Mouse (Mus musculus): ENCODE data around the gene Ablim2. TPM values are rescaled to one million over a fixed set of nuclear protein-coding genes. Genes with fewer than 3 reads are reported as not detected.

Gene Ablim2
- polyA plus RNA-seq, 1 experiment from 2014 or later = not detected

DNA sequence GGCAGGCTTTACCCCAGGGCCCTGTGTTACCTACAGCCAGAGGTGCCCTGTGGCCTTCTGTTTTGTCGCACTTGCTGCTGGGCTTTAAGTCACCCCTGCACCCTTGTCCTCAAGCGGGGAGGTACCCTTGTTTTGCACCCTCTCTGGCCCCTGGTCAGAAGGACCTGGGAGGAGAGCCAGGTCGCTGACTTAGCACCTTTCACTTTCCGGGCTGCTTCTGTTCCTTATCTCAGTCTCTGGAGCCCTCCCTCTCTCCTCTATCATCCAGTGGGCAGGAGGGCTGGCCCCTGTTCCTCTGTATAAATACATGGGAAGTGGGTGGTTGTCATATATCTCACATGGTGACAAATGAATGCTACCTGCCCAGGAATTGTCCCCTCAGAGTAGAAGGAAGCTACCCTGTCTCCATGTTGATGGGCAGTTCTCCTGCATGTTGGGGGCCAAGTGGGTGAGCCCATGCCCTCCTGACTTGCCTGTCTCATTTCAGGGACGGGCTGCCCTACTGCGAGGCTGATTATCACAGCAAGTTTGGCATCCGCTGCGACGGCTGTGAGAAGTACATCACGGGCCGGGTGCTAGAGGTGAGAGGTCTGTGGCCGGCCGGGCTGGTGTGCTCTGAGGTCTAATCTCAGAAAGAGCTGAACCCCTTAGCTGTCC lies 54.1 kb downstream of the Ablim2 start:
- DNase-seq (ENCODE audit: extremely low spot score, low spot score) = no peak
- Histone ChIP-seq H3K4me3 (no peak overlapping the region), H3K27me3 (ENCODE audit: poor library complexity, severe bottlenecking) (no peaks in the 10 kb centered on the region; the same call in 1 of the 2 replicates), H3K9me3 (no peaks in the 10 kb centered on the region), H3K4me1 (peaks cover 28% of the 10 kb centered on the region), H3K36me3 (replicated peaks) (no peaks in the 10 kb centered on the region), H3K27ac (no peak overlapping the region)
- 87% methylated on average over 13 of the region's 13 CpGs for WGBS

DNA sequence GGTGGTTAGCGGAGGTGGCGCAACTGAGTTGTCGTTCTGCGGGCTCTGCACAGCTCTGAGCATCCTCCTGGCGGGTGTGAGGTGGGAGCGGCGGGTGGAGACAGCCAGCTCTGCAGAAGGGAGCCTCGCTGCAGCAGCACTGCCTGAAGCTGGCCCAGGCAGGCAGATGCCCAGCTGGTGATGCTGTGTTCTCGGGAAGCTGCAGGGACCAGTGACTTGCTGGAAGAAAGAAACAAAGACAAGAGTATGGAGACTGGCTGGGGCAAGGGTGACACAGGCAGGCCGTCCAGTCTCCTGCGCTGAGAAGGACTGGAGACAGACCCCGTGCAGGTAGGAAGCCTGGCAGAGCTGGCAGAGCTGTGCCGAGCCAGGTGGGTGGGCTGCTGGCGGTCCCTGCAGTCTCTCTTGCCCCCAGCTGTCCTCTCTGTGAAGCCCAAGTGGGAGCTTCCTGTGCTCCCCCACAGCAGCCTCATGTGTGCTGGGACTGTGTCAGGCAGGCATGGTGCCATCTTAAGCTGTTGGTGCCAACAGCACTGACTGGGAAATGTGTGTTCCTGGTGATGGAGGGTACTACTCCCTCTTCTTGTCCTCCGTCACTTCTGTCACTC lies 56.8 kb downstream of the Ablim2 start:
- 71% methylated on average over 15 of the region's 15 CpGs for WGBS
- Histone ChIP-seq H3K27me3 (ENCODE audit: poor library complexity, severe bottlenecking) (no peaks in the 10 kb centered on the region; the same call in 1 of the 2 replicates), H3K36me3 (replicated peaks) (no peaks in the 10 kb centered on the region), H3K4me1 (peaks cover 28% of the 10 kb centered on the region), H3K9me3 (no peaks in the 10 kb centered on the region), H3K27ac (peak overlapping the region; percentile 7; the same call in 1 of the 2 replicates), H3K4me3 (no peak overlapping the region)
- no peak for DNase-seq (ENCODE audit: extremely low spot score, low spot score)

DNA sequence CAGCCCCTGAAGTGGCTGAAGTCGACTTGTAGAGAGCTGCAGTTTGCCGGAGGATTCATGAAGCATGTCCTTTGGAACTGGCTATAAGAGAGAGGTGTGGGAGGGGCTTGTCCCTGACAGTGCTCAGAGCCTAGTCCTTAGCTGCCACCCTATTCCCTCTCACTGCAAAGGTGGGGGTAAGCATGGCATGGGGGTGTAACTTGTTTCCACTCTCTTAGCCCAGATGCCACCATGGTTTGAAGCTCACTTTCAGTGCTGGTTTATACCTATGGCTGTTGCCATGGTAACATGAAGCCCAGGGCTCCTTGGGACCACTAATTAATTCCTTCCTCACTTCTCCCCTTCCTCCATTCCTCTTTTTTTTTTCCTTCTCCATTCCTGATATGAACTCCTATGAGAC lies 57.4 kb downstream of the Ablim2 start:
- Histone ChIP-seq H3K27me3 (ENCODE audit: poor library complexity, severe bottlenecking) (no peaks in the 10 kb centered on the region; the same call in 1 of the 2 replicates), H3K9me3 (no peaks in the 10 kb centered on the region), H3K27ac (no peak overlapping the region), H3K36me3 (replicated peaks) (no peaks in the 10 kb centered on the region), H3K4me3 (no peak overlapping the region), H3K4me1 (peaks cover 28% of the 10 kb centered on the region)
- no peak for DNase-seq (ENCODE audit: extremely low spot score, low spot score)
- WGBS = 56% methylated on average over 2 of the region's 2 CpGs

DNA sequence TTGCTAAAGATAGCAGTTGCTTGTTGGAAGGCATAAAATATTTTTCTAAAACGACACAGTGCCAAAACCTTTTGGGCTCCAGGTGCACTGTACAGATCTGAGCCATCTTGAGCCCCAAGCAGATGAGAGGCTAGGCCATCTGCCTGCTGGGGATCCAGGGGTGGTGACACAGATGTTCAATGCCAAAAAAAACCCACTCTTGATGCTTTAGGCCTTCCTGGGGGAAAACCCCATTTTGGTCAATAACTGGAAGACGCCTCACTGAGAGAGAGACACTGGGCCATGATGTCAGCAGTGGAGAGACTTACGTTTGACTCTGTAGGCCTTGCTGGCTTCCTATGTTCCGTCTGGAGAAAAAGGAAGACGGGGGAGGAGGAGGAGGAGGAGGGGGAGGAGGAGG lies 59.6 kb downstream of the Ablim2 start:
- H3K27ac ChIP-seq = no peak overlapping the region
- WGBS = 88% methylated on average over 4 of the region's 5 CpGs
- no peaks in the 10 kb centered on the region for H3K36me3 ChIP-seq (replicated peaks)

DNA sequence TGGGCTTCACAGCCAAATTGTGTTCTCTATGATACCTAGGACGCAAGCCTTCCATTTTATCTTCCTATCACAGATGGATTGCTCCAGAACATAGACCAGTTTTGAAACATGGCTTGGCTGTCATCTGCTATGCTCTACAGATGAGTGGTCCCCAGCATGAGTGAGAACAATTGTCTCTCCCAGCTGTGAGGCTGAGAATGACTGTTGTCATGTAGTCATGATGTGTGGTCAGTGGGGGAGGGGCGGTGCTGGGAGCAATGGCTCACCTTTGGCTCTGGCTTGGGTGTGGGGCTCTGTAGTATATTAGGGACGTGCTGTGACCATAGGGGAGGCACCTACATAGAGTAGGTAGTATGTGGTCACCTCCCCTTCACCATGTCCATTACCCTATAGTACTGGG lies 60.2 kb downstream of the Ablim2 start:
- Histone ChIP-seq H3K27me3 (ENCODE audit: poor library complexity, severe bottlenecking) (no peaks in the 10 kb centered on the region), H3K4me3 (no peak overlapping the region), H3K36me3 (replicated peaks) (no peaks in the 10 kb centered on the region), H3K9me3 (no peaks in the 10 kb centered on the region), H3K27ac (no peak overlapping the region), H3K4me1 (peaks cover 31% of the 10 kb centered on the region)
- 92% methylated on average over 3 of the region's 3 CpGs for WGBS
- DNase-seq (ENCODE audit: extremely low spot score, low spot score) = no peak

More for the DNA sequence above, 59.6 kb downstream of the Ablim2 start:
- H3K4me1 ChIP-seq = peaks cover 28% of the 10 kb centered on the region
- no peaks in the 10 kb centered on the region for H3K27me3 ChIP-seq (ENCODE audit: poor library complexity, severe bottlenecking)
- no peaks in the 10 kb centered on the region for H3K9me3 ChIP-seq
- no peak overlapping the region for H3K4me3 ChIP-seq
- DNase-seq (ENCODE audit: extremely low spot score, low spot score) = no peak

DNA sequence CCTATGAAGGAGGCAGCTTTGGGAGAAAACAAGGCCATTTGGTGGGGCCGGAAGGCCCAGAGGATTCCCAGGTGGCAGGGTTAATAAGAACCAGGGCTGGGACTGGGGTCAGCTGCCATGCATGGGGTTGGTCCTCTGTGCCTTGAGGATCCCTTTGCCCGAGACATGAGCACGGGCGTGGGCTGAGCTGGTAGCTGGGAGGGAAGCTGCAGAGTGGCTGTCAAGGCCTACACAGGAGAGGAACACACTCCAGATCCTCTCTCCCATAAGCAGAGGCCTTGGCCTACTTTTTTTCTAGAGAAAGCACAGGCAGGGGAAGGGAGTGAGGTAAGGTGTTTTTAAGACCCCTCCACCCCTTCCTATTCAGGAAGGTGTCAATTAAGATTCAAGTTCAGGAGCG lies 65.0 kb downstream of the Ablim2 start:
- 80% methylated on average over 5 of the region's 5 CpGs for WGBS
- H3K27me3 ChIP-seq (ENCODE audit: poor library complexity, severe bottlenecking) = no peaks in the 10 kb centered on the region; the same call in 1 of the 2 replicates
- no peak for DNase-seq (ENCODE audit: extremely low spot score, low spot score)
- no peaks in the 10 kb centered on the region for H3K36me3 ChIP-seq (replicated peaks)
- H3K9me3 ChIP-seq = no peaks in the 10 kb centered on the region
- H3K4me1 ChIP-seq = peaks cover 20% of the 10 kb centered on the region
- no peak overlapping the region for H3K27ac ChIP-seq
- H3K4me3 ChIP-seq = no peak overlapping the region

DNA sequence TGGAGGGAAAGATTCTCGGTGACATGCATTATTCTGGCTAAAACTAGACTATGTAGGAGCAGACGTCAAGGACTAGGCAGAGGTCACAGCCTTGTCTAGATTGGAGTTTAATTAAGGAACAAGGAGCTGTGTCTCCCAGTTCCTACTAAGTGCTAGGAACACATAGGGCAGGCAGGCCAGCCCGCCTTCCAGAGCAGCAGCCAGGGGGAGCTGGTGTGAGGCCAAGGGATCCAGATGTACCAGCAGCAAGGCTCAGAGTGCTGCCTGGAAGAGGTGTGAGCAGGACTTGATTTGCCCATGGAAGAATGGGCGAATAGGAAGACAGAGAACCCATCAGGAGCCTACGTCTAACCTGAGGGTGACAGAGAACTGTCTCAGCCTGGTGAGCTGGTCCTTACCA lies 68.8 kb downstream of the Ablim2 start:
- WGBS = 75% methylated on average over 5 of the region's 5 CpGs
- H3K4me3 ChIP-seq = no peak overlapping the region
- no peak overlapping the region for H3K27ac ChIP-seq
- H3K27me3 ChIP-seq (ENCODE audit: poor library complexity, severe bottlenecking) = no peaks in the 10 kb centered on the region; the same call in 1 of the 2 replicates
- H3K4me1 ChIP-seq = peaks cover 20% of the 10 kb centered on the region
- no peaks in the 10 kb centered on the region for H3K36me3 ChIP-seq (replicated peaks)
- H3K9me3 ChIP-seq = no peaks in the 10 kb centered on the region
- DNase-seq (ENCODE audit: extremely low spot score, low spot score) = no peak

DNA sequence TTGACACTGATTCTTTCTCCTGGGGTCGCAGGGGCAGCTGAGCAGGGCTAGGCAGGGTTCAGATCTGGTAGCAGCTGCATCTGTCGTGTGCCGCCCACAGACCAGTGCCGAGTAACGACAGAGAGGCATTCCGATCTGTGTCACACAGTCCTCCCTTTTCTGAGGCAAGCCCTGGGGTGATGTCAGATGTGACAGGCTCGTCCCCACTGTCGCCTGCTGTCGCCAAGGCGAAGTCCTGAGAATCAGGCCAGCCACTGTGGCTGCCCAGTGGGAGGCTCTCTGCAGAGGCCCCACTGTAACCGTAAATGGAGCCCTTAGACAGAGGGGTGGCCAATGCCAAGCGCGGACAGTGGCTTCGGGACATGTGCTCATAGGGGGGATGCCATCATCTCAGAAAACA lies 69.4 kb downstream of the Ablim2 start:
- 65% methylated on average over 14 of the region's 14 CpGs for WGBS
- Histone ChIP-seq H3K4me3 (no peak overlapping the region), H3K27ac (no peak overlapping the region; the same call in 1 of the 2 replicates), H3K4me1 (peaks cover 23% of the 10 kb centered on the region), H3K27me3 (ENCODE audit: poor library complexity, severe bottlenecking) (no peaks in the 10 kb centered on the region; the same call in 1 of the 2 replicates), H3K9me3 (no peaks in the 10 kb centered on the region), H3K36me3 (replicated peaks) (no peaks in the 10 kb centered on the region)
- no peak for DNase-seq (ENCODE audit: extremely low spot score, low spot score)

DNA sequence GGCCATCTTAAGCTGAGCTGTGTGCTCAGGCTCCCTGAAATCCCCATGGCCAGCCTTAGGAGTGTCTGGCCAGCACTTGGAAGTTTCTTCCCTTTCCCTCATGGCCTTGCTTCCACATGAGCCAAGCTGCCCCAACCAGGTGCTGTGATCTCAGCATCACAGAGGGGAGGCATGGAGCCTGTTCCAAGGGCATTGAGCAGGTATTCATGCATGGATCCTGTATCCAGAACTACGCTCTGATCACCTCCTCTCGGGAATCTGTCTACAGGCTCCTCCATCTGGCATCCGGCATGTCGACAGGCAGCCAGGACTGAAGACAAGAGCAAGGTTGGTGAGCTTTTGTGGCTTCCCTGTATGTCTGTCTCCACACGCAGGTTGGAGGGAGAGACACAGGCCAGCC lies 70.2 kb downstream of the Ablim2 start:
- no peak for DNase-seq (ENCODE audit: extremely low spot score, low spot score)
- H3K27me3 ChIP-seq (ENCODE audit: poor library complexity, severe bottlenecking) = no peaks in the 10 kb centered on the region; the same call in 1 of the 2 replicates
- 92% methylated on average over 5 of the region's 5 CpGs for WGBS

DNA sequence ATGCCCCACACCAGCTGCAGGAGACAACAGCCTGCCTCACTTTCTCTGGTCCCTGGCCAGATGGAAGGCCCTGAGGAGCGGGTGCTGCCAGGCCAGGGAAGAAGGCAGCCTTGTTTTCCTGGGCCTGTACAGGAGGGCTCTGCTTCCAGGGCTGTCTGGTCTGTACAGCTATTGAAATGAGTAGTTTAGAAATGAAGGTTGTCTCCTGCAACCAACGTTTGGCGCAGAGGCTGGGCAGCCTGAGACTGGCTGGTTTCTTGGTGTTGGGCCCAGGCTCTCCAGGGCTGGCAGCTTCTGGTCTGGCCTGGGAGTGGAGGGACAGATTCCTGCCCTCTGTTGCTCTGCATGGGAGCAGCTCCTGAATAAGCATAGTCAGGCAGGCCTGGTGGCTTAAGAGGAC lies 72.4 kb downstream of the Ablim2 start:
- H3K4me1 ChIP-seq = peaks cover 16% of the 10 kb centered on the region
- no peaks in the 10 kb centered on the region for H3K36me3 ChIP-seq (replicated peaks)
- no peaks in the 10 kb centered on the region; the same call in 1 of the 2 replicates for H3K27me3 ChIP-seq (ENCODE audit: poor library complexity, severe bottlenecking)
- no peak overlapping the region for H3K27ac ChIP-seq
- no peak for DNase-seq (ENCODE audit: extremely low spot score, low spot score)
- 80% methylated on average over 3 of the region's 3 CpGs for WGBS
- H3K9me3 ChIP-seq = no peaks in the 10 kb centered on the region
- no peak overlapping the region for H3K4me3 ChIP-seq

More for the DNA sequence above, 70.2 kb downstream of the Ablim2 start:
- peaks cover 19% of the 10 kb centered on the region for H3K4me1 ChIP-seq
- no peak overlapping the region for H3K4me3 ChIP-seq
- H3K9me3 ChIP-seq = no peaks in the 10 kb centered on the region
- H3K27ac ChIP-seq = no peak overlapping the region
- no peaks in the 10 kb centered on the region for H3K36me3 ChIP-seq (replicated peaks)

DNA sequence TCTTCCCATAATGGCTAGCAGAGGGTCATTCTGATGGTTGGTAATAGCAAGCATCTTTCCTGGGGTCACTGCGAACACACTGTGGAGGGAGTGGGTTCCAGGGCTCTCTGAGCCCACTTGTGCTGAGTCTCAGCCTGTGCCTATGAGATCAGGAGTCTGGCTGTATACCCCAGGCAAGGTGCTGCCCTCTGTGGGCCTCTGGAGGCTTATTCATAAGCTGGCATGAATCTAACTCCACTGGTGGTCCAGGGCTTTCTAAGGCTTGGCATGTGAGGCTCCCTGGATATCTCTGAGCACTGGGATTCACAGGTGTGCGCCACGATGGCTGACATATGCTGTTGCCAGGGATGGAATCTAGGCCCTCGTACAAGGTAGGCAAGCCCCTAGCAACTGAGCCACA lies 76.2 kb downstream of the Ablim2 start:
- Histone ChIP-seq H3K9me3 (no peaks in the 10 kb centered on the region), H3K36me3 (replicated peaks) (no peaks in the 10 kb centered on the region), H3K4me3 (no peak overlapping the region), H3K27me3 (ENCODE audit: poor library complexity, severe bottlenecking) (no peaks in the 10 kb centered on the region), H3K4me1 (peaks cover 10% of the 10 kb centered on the region; the same call in 1 of the 2 replicates), H3K27ac (no peak overlapping the region)
- 89% methylated on average over 4 of the region's 4 CpGs for WGBS
- no peak for DNase-seq (ENCODE audit: extremely low spot score, low spot score)

DNA sequence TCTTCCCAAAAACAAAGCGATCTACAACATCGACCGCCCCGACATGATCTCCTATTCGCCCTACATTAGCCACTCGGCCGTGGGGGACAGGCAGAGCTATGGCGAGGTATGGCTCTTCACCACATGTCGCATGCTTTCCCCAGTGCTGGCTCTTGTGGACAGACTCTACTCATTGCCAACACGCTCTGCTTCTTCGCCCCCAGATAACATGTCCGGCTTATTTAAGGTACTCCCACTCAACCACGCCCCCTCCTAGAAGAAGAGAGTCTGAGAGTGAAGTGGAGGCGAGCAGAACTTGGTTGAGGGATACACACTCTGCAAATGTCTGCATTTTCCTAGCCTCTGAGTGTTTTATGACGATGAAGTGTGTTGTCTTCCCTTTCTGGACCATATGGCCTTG lies 79.3 kb downstream of the Ablim2 start:
- H3K4me3 ChIP-seq = no peak overlapping the region
- H3K9me3 ChIP-seq = no peaks in the 10 kb centered on the region
- WGBS = 93% methylated on average over 15 of the region's 15 CpGs
- H3K36me3 ChIP-seq (replicated peaks) = no peaks in the 10 kb centered on the region
- no peaks in the 10 kb centered on the region for H3K27me3 ChIP-seq (ENCODE audit: poor library complexity, severe bottlenecking)
- H3K4me1 ChIP-seq = peaks cover 11% of the 10 kb centered on the region
- H3K27ac ChIP-seq = no peak overlapping the region
- DNase-seq (ENCODE audit: extremely low spot score, low spot score) = no peak

DNA sequence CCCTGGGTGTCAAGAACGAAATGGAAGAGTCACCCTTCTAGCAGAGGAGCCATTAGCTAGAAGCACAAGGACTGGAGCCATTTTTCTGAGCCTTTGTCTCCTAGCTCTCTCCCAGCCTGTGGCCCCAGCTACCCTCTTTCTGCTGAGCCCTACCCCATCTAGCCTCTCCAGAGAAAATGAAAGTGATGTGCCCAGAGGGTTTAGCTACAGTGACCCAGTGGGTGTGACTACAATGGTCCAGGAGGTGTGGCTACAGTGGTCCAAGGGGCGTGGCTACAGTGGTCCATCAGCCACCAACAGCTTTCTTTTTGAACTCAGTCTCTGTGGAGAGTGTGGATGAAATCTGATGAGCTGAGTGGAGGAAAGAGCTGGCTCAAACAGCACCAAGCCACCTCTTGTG lies 81.6 kb downstream of the Ablim2 start:
- no peak overlapping the region for H3K4me3 ChIP-seq
- no peak overlapping the region for H3K27ac ChIP-seq
- H3K4me1 ChIP-seq = peaks cover 11% of the 10 kb centered on the region
- no peaks in the 10 kb centered on the region for H3K36me3 ChIP-seq (replicated peaks)
- H3K27me3 ChIP-seq (ENCODE audit: poor library complexity, severe bottlenecking) = no peaks in the 10 kb centered on the region
- no peaks in the 10 kb centered on the region for H3K9me3 ChIP-seq
- WGBS = 42% methylated on average over 2 of the region's 2 CpGs
- DNase-seq (ENCODE audit: extremely low spot score, low spot score) = no peak
